Mouse (Mus musculus) brain, embryonic 14.5 days (tissue): Measurements from ENCODE around the gene H2-K1.

Experiments used
- CTCF ChIP-seq: fragments of 200-500 bp; IDR thresholded peaks from 2 replicates; pipeline ENCODE4 v1.5.1; 2012; ENCODE audit warnings: inconsistent platforms, mild to moderate bottlenecking, moderate library complexity, borderline replicate concordance; ENCODE audit not compliant: insufficient read depth, insufficient read length; ENCODE audit errors: extremely low read depth
- POLR2A ChIP-seq: fragments of 200-500 bp; IDR thresholded peaks from 2 replicates; pipeline ENCODE4 v1.6.1; 2012; ENCODE audit warnings: mild to moderate bottlenecking, inconsistent platforms, borderline replicate concordance; ENCODE audit not compliant: poor library complexity, insufficient read depth, insufficient read length, severe bottlenecking; ENCODE audit errors: extremely low read depth

DNA sequence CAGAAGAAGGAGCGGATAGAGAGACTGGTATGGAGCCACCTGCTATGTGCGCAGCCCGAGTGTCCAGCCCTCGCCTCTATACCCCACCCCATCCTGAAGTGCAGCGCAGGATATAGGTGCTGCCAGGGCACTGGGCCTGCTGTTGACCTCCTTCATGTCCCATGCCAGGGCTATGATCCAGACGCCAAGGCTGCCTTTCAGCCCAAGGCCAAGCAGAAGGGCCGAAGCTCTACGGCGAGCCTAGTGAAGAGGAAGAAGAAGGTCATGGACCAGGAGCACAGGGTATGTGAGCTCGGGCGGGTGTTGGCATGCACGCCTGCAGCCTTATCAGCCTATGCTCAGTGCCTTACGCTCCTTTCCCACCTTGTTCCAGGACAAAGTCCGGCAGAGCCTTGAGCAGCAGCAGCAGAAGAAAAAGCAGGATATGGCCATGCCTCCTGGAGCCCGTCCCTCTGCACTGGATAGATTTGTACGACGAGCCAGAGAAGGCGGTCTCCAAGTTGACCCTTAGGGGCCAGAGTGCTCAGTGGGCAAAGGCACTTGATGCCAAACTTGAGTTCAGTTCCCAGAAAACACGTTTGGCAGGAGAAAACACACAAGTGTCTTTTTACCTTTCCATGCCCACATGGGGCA is 51.1 kb downstream of the H2-K1 start:
- no peak for TF ChIP-seq CTCF
- no peak for TF ChIP-seq POLR2A
